Mouse (Mus musculus): ENCODE measurements around the gene H2al2a. TPM values are rescaled to one million over a fixed set of nuclear protein-coding genes. Genes with fewer than 3 reads are reported as not detected.
A peak's percentile ranks its signal among the peaks of the same experiment; 100 is the strongest.

Gene H2al2a
- polyA plus RNA-seq, 1 experiment from 2014 or later = not detected

DNA sequence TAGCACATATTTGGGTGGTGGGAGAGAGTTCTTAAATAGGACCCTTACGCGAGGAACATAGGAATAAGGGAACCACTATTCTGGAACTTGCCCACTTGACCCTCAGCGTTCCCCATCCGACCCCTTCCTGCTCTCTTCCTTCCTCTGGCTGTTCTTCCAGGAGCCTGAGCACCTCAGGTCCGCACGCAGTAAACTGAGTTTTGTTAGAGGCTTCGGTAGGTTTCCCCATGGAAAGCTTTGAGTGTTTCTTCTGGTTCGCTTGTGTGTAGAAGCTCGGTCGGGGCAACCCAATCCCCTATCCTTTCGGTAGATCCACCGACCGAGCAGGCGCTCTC lies 29.0 kb upstream of the H2al2a start:
- Histone ChIP-seq H3K27ac (replicated peaks) (peak overlapping the region; percentile 100), H3K27me3 (replicated peaks; ENCODE audit: low read depth, poor library complexity, severe bottlenecking) (no peaks in the 10 kb centered on the region), H3K4me1 (peaks cover 47% of the 10 kb centered on the region), H3K9me3 (no peaks in the 10 kb centered on the region), H3K36me3 (replicated peaks) (no peaks in the 10 kb centered on the region), H3K4me3 (peak overlapping the region; percentile 84)
- DNase-seq (ENCODE audit: low spot score) = no peak
- 1% methylated on average over 14 of the region's 14 CpGs for WGBS

DNA sequence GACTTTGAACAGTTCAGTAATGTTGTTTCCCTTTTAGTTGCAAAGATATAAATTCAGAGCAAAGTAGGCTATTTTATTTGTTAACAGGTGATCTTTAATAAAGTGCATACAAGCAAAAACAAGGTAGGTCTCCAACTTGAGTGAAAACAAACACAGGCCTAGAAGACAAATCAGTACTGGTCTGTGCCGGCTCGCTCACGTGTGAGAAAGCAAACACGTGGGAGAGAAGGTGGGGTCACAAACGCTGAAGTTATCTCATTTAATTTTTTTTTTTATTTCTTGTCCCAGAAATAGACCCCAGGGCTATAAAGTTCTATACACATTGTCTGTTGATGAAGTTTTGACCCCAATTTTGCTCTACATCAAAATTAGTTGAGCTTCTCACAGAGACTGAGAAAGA lies 28.4 kb upstream of the H2al2a start:
- Histone ChIP-seq H3K36me3 (replicated peaks) (no peaks in the 10 kb centered on the region), H3K4me3 (peak overlapping the region; percentile 84), H3K9me3 (no peaks in the 10 kb centered on the region), H3K27ac (replicated peaks) (peak overlapping the region; percentile 100), H3K4me1 (peaks cover 41% of the 10 kb centered on the region), H3K27me3 (replicated peaks; ENCODE audit: low read depth, poor library complexity, severe bottlenecking) (no peaks in the 10 kb centered on the region)
- no peak for DNase-seq (ENCODE audit: low spot score)
- WGBS = 39% methylated on average over 5 of the region's 5 CpGs

DNA sequence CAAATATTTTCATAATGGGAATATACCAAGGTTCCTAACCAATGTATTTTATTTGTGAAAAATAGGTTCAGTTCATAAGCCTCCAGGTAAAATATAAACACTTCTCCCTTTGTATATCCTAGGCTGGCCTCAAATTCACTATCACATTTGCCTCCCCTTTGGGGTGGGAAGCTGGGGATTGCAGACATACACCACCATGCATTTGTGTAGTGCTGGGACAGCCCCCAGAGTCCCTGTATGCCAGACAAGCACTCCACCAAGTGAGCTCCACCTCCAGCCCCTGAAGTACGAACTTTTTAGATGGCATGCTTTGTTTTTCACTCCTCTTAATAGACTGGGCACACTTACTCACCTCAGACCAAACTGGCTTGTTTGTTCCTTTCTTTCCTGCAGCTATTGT lies 26.1 kb upstream of the H2al2a start:
- Histone ChIP-seq H3K4me1 (peaks cover 24% of the 10 kb centered on the region), H3K4me3 (no peak overlapping the region), H3K27ac (replicated peaks) (no peak overlapping the region), H3K27me3 (replicated peaks; ENCODE audit: low read depth, poor library complexity, severe bottlenecking) (no peaks in the 10 kb centered on the region), H3K36me3 (replicated peaks) (no peaks in the 10 kb centered on the region), H3K9me3 (no peaks in the 10 kb centered on the region)
- 69% methylated on average over 1 of the region's 1 CpGs for WGBS
- DNase-seq (ENCODE audit: low spot score) = no peak

DNA sequence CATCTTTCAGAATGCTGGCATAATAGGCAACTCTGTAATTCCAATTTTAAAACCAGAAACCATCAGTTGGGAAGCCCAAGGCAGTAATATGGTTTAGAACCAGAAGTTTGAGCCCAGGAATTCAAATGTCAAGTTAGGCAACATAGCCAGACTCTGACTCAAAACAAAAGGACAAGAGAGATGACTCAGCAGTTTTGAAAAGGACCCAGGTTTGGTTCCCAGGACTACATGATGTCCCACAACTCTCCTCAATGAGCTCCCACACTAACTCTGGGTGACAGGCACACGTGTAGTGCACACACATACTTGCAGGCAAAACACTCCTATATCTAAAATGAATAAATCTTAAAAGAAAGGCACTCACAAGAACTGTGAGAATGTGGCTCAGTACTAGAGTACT lies 22.4 kb upstream of the H2al2a start:
- H3K4me1 ChIP-seq = no peaks in the 10 kb centered on the region
- no peak for DNase-seq (ENCODE audit: low spot score)
- H3K36me3 ChIP-seq (replicated peaks) = no peaks in the 10 kb centered on the region
- no peaks in the 10 kb centered on the region for H3K9me3 ChIP-seq
- H3K4me3 ChIP-seq = no peak overlapping the region
- no peak overlapping the region for H3K27ac ChIP-seq (replicated peaks)
- no peaks in the 10 kb centered on the region for H3K27me3 ChIP-seq (replicated peaks; ENCODE audit: low read depth, poor library complexity, severe bottlenecking)
- 85% methylated on average over 1 of the region's 1 CpGs for WGBS

DNA sequence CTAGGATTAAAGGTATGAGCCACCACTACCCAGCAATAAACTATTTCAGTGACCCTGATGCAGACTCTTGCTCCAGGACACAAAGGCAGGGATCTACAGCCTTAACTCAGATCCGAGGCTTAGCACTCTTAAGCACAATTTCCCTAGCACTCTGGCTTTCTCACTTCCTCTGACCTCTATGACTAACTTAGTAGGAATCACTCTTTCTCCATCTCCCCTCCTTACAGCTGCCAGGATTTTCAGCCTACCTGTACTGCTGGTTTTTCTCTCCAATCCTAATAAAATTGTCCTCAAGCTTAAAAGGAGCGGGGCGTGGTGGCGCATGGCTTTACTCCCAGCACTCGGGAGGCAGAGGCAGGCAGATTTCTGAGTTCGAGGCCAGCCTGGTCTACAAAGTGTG lies 20.6 kb upstream of the H2al2a start:
- no peak overlapping the region for H3K4me3 ChIP-seq
- H3K27ac ChIP-seq (replicated peaks) = no peak overlapping the region
- 94% methylated on average over 6 of the region's 6 CpGs for WGBS
- no peaks in the 10 kb centered on the region for H3K27me3 ChIP-seq (replicated peaks; ENCODE audit: low read depth, poor library complexity, severe bottlenecking)
- no peaks in the 10 kb centered on the region for H3K4me1 ChIP-seq
- DNase-seq (ENCODE audit: low spot score) = no peak
- no peaks in the 10 kb centered on the region for H3K9me3 ChIP-seq
- H3K36me3 ChIP-seq (replicated peaks) = no peaks in the 10 kb centered on the region

DNA sequence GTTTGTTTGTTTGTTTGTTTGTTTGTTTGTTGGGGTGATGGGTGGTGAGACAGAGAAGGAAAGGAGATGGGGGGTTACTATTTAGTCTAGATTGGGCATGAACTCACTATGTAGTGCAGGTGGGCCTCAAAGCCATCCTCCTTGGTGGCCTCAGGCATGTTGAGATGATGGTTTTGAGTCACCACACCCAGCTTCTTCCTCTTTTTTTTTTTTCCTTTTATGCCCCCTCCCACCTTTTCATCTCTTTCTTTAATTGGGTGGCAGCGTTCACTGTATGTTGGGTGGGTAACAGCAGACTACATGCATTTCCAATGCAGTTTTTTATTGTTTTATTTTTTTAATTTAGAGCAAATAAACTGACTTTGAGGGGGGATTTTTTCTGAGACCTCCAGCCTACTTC lies 19.9 kb upstream of the H2al2a start:
- no peaks in the 10 kb centered on the region for H3K36me3 ChIP-seq (replicated peaks)
- WGBS = 88% methylated on average over 1 of the region's 1 CpGs
- no peaks in the 10 kb centered on the region for H3K27me3 ChIP-seq (replicated peaks; ENCODE audit: low read depth, poor library complexity, severe bottlenecking)
- no peak for DNase-seq (ENCODE audit: low spot score)
- no peak overlapping the region for H3K4me3 ChIP-seq
- H3K4me1 ChIP-seq = no peaks in the 10 kb centered on the region
- no peaks in the 10 kb centered on the region for H3K9me3 ChIP-seq
- H3K27ac ChIP-seq (replicated peaks) = no peak overlapping the region

DNA sequence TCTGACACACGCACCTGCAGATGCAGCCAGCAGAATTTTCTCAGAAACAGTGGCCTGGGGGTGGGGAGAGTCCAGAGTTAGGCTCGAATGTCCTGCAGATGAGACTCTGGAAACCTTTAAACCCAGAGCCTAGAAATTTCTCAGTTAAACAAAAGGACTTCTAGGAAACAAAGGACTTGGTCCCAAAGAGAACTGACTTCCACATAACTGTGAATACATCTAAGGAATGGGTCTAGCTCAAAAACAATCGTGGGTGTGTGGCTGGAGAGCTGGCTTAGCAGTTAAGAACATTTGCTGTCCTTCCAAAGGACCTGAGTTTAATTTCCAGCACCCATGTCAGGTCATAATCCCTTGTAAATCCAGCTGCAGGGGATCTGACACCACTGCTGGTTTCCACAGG lies 18.8 kb upstream of the H2al2a start:
- Histone ChIP-seq H3K36me3 (replicated peaks) (no peaks in the 10 kb centered on the region), H3K9me3 (no peaks in the 10 kb centered on the region), H3K27me3 (replicated peaks; ENCODE audit: low read depth, poor library complexity, severe bottlenecking) (no peaks in the 10 kb centered on the region), H3K4me1 (no peaks in the 10 kb centered on the region), H3K27ac (replicated peaks) (no peak overlapping the region), H3K4me3 (no peak overlapping the region)
- 57% methylated on average over 3 of the region's 3 CpGs for WGBS
- DNase-seq (ENCODE audit: low spot score) = no peak

DNA sequence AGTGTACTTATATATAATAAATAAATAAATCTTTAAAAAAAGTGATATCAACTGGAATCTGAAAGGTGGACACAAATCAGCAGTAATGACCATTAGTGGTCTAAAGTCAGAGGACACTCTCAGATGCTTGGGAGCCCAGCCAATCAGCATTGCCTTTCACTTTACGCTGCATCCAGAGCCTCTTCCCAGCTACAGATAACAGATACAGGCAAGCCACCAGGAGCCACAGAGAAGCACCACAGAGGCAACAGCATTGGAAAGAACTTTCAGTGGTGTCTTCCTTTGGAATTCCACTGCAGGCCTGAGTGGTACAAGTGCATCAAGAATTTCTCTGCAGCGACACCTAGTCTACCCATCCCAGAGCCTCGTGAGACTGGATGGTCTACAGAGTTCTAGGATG lies 16.1 kb upstream of the H2al2a start:
- H3K4me3 ChIP-seq = no peak overlapping the region
- no peaks in the 10 kb centered on the region for H3K36me3 ChIP-seq (replicated peaks)
- H3K27me3 ChIP-seq (replicated peaks; ENCODE audit: low read depth, poor library complexity, severe bottlenecking) = no peaks in the 10 kb centered on the region
- no peaks in the 10 kb centered on the region for H3K4me1 ChIP-seq
- H3K27ac ChIP-seq (replicated peaks) = no peak overlapping the region
- H3K9me3 ChIP-seq = no peaks in the 10 kb centered on the region
- 92% methylated on average over 3 of the region's 3 CpGs for WGBS
- no peak for DNase-seq (ENCODE audit: low spot score)

DNA sequence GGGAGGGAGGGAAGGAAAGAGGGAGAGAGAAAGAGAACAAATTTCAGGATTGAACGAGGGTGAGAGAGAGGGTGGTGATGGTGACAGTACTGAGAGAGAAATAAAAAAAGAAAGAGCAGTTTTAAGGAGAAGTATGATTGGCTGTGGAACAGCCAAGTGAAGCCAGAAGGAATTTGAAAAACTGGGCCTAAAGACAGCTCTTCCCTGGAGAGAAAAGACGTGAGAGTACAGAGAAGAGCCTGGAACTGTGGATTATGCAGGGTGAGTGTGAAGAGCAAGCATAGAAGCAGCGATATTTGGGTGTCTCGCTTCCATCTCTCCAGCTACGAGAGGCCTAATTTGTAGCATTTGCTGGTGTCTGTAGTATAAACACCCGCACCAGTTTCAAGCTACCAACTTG lies 14.5 kb upstream of the H2al2a start:
- no peak overlapping the region for H3K27ac ChIP-seq (replicated peaks)
- no peaks in the 10 kb centered on the region for H3K4me1 ChIP-seq
- no peaks in the 10 kb centered on the region for H3K27me3 ChIP-seq (replicated peaks; ENCODE audit: low read depth, poor library complexity, severe bottlenecking)
- H3K4me3 ChIP-seq = no peak overlapping the region
- no peaks in the 10 kb centered on the region for H3K9me3 ChIP-seq
- WGBS = 88% methylated on average over 6 of the region's 6 CpGs
- DNase-seq (ENCODE audit: low spot score) = no peak
- H3K36me3 ChIP-seq (replicated peaks) = no peaks in the 10 kb centered on the region

DNA sequence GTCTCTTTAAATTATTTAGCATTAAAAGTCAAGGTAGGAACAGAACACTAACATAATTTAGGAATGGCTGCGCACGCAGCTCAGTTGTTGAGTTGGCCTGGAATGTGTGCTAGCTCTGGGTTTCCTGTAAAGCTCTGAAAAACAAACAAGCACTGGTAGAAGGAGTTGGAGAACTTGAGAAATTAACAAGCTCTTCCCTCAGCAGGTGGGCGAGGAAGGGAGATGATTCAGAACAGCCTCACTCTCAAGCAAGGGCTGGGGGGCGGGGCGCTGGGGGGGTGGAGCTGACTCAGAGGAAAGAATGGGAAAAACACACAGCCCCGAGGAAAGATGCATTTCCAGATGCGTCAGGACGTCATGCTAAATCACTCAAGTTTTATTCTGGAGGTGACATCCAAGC lies 8.4 kb upstream of the H2al2a start:
- peak; percentile 47 for DNase-seq (ENCODE audit: low spot score)
- Histone ChIP-seq H3K27me3 (replicated peaks; ENCODE audit: low read depth, poor library complexity, severe bottlenecking) (no peaks in the 10 kb centered on the region), H3K4me1 (peaks cover 11% of the 10 kb centered on the region), H3K4me3 (no peak overlapping the region), H3K36me3 (replicated peaks) (no peaks in the 10 kb centered on the region), H3K9me3 (no peaks in the 10 kb centered on the region), H3K27ac (replicated peaks) (no peak overlapping the region)
- WGBS = 30% methylated on average over 8 of the region's 8 CpGs

DNA sequence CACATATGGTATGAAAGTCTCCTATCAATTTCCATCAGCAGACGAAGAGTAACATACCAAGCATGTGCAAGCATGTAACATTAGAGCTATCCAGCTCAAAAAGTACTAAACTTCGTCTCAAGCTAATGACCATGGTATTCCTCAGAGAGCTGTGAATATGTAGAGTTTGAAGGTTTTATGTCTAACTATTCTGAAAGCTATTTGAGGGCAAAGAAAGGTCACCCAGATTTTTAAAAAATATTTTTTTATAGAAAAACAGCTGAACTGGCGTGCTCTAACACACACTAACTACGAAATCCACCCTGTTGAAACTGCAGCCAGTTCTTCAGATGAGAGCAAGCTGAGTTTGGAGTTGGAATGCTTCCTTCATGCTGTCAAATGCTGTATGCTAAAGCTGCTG lies 7.5 kb upstream of the H2al2a start:
- no peaks in the 10 kb centered on the region for H3K27me3 ChIP-seq (replicated peaks; ENCODE audit: low read depth, poor library complexity, severe bottlenecking)
- H3K4me1 ChIP-seq = peaks cover 11% of the 10 kb centered on the region
- H3K27ac ChIP-seq (replicated peaks) = no peak overlapping the region
- H3K4me3 ChIP-seq = no peak overlapping the region
- H3K9me3 ChIP-seq = no peaks in the 10 kb centered on the region
- H3K36me3 ChIP-seq (replicated peaks) = no peaks in the 10 kb centered on the region
- DNase-seq (ENCODE audit: low spot score) = no peak
- WGBS = 83% methylated on average over 4 of the region's 4 CpGs

DNA sequence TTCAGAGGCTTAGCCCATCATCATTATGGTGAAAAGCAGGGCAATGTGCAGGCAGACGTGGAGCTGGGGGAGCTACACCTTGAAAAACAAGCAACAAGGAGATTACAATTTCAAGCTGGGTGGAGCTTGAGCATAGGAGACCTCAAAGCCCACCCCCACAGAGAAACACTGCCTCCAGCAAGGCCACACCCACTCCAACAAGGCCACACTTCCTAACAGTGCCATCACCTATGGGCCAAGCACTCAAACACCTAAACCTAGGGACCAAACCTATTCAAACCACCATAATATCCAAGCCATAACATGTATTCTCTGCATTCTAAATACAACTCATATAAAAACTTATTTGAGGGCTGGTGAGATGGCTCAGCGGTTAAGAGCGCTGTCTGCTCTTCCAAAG lies 5.5 kb upstream of the H2al2a start:
- Histone ChIP-seq H3K27ac (replicated peaks) (no peak overlapping the region), H3K4me3 (no peak overlapping the region), H3K9me3 (no peaks in the 10 kb centered on the region), H3K36me3 (replicated peaks) (no peaks in the 10 kb centered on the region), H3K4me1 (peaks cover 11% of the 10 kb centered on the region), H3K27me3 (replicated peaks; ENCODE audit: low read depth, poor library complexity, severe bottlenecking) (no peaks in the 10 kb centered on the region)
- no peak for DNase-seq (ENCODE audit: low spot score)
- 90% methylated on average over 3 of the region's 3 CpGs for WGBS

DNA sequence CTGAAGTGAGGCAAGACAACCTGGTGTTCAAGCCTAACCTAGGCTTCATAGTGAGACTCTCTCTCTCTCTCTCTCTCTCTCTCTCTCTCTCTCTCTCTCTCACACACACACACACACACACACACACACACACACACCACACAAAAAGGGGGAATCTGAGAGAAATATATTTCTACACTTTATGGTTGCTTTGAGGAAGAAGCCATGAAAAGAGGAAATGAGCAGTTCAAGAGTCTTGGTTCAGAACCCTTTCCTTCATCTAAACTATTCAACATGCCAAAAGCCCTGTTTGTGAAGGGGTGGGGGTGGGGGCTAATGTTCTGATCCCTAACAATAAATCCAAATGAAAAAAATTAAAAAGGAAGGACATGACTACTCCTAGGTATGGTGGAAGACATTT lies 7.2 kb downstream of the H2al2a start:
- Histone ChIP-seq H3K4me3 (no peak overlapping the region), H3K27me3 (replicated peaks; ENCODE audit: low read depth, poor library complexity, severe bottlenecking) (no peaks in the 10 kb centered on the region), H3K9me3 (no peaks in the 10 kb centered on the region), H3K4me1 (no peaks in the 10 kb centered on the region), H3K27ac (replicated peaks) (no peak overlapping the region), H3K36me3 (replicated peaks) (no peaks in the 10 kb centered on the region)
- no peak for DNase-seq (ENCODE audit: low spot score)

DNA sequence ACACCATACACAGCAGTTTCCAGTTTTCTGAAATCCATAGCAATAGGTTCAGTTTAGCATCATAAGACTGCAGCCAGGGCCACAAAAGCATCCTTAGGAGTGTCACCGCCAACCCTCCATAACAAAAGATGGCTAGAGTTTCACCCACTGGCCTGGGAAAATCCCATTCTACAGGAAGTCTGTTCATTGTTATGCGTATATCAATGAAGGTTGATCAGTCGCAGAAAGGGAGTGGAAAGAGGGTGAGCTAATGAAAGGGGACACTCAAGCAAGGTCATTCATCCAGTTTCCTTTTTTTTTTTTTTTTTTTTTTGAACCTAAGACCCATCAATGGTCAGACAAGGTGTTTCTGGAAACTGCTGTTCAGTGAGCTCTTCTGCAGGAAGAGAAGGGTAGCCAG lies 7.6 kb downstream of the H2al2a start:
- no peak overlapping the region for H3K27ac ChIP-seq (replicated peaks)
- H3K4me3 ChIP-seq = no peak overlapping the region
- H3K27me3 ChIP-seq (replicated peaks; ENCODE audit: low read depth, poor library complexity, severe bottlenecking) = no peaks in the 10 kb centered on the region
- H3K4me1 ChIP-seq = no peaks in the 10 kb centered on the region
- no peak for DNase-seq (ENCODE audit: low spot score)
- 59% methylated on average over 3 of the region's 3 CpGs for WGBS
- no peaks in the 10 kb centered on the region for H3K36me3 ChIP-seq (replicated peaks)
- no peaks in the 10 kb centered on the region for H3K9me3 ChIP-seq

All from embryonic facial prominence, embryonic 10.5 days (tissue).